Mouse (Mus musculus) kidney, postnatal 14 days (tissue): Measurements from ENCODE around the gene Tada2a.

Experiments used
- DNase-seq: peaks from one replicate; pipeline ENCODE4 v3.0.0; 2022; ENCODE audit warnings: mixed read lengths

The Tada2a gene

DNA sequence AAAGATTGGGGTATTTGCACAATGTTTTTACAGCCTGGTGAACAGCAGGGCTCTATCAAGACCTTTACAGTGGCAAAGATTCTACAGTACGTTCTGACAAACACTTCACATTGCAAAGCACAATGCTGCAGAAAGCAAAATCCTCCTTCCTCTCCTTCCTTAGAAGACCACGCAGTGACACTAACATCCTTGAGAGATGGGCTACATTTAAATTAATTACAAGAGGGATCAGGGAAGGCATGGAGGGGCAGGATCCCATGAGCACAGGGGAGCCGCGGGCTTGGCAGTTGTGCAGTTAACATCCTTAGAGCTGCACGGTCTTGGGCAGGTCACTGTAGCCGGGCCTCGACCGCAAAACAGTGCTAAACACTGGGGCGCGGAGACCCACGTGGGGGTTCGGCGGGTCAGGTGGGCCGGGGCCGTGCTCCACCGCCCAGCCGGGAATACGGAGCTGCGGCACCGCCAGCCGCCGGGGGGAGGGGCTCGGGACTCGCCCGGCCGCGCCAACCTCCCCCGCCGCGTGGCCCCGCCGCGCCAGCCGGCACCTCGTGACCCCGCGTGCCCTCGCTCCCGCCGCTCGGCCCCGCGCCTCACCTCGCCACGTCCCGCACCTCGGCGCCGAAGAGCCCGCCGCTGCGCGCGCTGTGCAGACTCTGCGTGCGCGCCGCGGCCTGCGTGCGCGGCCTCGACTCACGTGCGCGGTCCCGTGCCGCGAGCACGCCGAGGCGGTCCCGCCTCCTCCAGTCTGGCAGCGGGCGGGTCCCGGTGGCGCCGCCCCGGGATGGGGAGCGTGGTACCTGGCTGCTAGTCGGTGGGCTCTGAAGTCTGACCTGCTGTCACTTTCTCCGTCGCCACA, at the start of gene Tada2a, which contains the start of gene Acaca:
TSS of gene Tada2a (minus strand) at position 658 of the 856 bp plus-strand sequence.
TSS of gene Acaca (plus strand) at position 730 of the 856 bp plus-strand sequence.
- peak; percentile 86 for DNase-seq

DNA sequence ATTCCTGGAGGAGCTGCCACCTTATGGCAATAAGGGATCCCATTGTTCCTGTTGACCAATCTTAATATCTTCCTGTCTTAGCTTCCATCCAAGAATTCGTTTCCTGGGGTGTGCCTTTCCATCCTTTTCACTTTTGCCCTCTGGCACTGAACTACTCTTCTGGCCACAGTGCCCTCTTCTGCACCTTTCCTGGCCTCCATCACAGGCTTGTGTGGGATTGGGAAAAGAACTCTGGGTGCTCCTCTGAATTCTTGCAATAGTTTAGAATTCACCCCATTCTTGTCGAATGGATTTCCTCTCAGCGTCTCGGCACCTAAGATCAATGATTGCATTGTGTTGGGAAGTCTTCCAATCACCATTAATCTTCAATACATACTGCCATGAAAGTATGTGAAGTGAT, 49.2 kb upstream of the Tada2a start:
- no peak for DNase-seq

DNA sequence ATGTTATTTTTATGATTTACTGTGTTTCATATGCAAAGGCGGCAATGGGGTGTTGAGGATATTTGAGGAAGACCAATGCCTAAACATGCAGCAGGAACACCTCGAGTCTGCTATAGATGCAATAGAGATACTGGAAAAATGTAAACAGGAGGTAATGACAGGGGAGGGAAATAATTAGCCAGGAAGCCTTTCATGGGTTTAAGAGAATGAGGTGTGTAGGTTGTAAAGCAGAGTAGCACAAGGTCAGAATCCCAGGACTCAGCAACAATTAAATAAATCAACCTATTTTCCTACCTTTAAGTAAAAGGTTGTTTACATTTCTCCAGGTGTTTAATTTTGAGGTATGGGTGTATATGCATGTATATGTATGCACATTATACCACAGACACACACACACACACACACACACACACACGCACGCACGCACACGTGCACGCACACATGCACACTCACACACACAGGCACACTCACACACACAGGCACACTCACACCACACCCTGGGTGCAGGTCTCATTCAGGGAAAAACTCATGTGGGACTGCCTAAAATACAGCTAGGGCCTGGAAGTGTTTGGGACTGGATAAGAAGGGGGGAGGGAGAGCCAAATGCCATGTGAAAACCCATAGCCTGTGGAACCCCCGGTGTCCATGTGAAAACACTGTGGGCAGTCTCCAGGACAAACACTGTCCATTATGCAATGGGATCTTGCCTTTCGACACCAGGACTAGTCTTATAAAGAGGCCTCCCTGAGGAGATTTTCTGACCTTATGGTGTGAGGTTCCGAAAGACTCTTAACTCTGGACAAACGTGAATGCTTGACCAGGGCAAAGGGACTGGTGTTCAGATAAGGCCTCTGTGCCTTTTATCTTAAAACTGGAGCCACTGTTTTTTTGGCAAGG, 43.4 kb upstream of the Tada2a start:
- DNase-seq = no peak

DNA sequence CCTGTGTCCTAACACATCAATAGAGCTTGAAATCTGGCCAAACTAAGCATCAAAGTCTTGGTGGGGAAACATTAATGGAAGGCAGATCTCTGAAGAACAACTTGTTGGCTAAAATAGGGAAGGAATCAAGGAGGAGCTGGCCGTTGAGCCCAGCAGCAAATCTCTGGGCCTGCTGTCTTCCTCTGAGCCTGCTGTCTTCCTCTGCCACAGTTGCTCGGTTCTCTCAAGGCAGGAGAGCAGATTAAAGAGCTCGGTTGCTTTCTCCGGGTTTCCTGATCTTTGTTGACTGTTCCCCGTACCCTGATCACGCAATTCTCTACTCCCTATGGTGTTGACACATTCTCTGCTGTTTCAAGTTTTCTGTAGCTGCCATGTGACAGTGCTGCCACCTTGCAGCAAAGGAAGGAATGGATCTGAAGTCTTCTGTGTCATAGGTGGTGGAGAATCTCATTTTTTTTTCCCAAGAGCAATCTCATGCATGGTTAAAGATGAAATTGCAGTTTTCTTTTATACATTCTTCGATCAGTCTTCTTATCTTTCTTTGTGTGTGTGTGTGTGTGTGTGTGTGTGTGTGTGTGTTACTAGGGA, 39.4 kb upstream of the Tada2a start:
- DNase-seq = peak; percentile 59

- DNase-seq = no peak
These were observed 37.7 kb upstream of the Tada2a start, which contains the start of gene Gm11437 for GRCm38 (mm10) chr11:84167046-84167526. Gene Gm11437 (minus strand): TSS chr11:84167476.

DNA sequence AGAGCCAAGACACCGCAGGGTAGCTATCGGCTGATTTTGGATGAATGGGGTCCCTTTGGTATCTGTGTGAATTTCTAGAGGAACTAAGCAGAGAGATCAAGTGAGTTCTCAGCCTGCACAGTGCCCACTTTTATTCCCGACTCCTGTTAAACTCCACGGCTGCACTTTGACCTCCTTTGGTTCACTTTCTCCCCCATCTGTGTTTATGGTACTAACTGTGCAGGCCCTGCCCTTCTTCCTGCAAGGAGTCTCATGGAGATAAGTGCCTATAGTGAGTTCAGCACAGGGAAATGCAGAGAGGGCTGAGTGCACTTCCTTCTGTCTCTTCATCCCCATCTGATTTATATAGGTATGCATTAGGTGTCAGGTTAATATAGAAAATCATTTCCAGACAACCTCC, 35.2 kb upstream of the Tada2a start:
- no peak for DNase-seq

GRCm38 (mm10) chr11:84164123-84164522, 34.7 kb upstream of the Tada2a start:
- DNase-seq = no peak

DNA sequence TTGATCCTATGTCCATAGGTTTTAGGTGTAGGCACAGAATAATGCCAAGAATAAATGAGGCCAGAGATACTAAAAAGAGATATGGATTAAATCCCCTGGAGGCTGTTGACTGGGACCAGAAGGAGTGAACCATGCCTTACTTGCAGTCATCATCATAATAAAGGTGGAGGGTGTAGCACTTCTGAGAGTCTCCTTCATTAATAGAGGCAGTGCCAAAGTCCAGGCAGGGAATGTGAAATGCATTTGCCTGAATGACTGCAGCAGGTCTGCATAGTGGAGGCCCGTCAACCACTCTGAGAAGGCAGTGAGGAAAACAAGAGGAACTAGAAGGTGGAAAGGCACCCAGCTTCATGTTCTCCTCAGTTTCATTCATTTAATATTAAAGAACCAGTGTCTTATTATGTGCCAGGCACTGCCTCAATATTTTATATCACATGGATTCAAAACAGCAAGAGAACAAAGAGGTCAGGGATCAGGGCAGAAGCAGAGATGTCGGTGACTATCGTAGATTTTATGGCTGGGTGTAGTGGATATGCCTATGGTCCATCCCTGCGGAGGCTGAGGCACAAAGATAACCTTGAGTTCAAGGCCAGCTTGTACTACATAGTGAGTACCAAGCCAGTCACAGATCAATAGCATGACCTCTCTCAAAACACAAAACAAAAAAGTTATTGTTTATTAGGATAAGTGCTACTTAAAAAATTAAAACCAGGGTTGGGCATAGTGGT, 27.3 kb upstream of the Tada2a start:
- no peak for DNase-seq

DNA sequence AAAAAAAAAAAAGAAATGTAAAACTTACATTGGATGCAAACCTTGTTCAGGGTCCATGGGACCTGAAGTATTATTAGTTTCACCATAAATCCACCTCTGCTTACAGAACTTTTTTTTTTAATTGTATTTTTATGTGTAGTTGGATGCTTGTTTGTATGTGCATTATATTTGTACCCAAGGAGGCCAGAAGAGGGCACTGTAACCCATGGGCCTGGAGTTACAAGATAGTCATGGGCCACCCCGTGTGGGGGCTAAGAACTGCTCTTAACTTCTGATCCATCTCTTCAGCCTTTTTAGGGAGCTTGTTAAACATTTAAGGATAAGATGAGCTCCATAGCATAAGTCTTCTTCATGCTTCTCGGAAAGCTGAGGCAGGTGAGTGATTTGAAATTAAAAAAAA, 21.5 kb upstream of the Tada2a start:
- DNase-seq = no peak

GRCm38 (mm10) chr11:84146081-84146480, 16.7 kb upstream of the Tada2a start:
- peak; percentile 5 for DNase-seq

DNA sequence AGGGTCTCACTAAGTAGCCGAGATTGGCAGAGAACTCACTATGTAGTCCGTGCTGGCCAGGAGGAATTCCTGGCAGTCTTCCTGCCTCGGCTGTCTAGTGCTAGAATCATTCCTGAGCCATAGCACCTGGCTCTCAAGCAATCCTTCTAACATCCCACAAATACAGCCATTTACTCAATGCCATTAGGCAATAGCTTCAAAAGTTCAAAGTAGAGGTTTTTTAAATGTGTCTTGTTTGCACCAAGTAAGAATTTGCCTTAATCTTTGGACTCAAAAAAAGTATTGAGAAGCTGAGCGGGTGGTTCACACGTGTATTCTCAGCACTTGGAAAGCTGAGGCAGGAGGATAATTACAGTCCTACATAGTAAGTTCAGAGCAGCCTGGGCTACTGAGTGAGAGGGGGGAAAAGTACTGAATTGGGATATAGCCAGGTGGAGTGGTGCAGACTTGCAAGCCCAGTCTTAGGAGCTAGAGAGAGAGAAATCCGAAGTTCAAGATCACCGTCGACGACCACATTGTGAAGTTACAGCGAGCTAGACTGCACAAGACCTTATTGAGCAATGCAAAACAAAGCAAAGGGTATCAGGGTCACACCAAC, 15.9 kb upstream of the Tada2a start:
- no peak for DNase-seq

DNA sequence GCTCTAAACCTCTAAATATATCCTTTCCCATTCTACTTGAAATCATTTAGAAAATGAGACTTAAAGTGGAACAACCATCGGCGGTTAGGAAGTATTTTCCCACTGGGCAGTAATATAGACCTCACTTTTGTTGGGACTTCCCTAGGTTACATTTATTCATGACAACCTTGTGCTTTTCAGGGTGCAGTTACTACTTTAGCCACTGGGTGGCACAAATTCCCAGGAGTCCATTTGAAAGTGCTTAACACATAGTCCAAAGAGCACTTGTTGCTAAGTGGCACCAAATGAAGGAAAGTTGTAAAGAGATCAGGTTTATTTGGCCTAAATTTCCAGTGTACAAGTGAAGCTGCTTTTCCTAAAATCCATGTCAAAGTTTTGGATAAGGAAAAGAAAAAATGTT, 12.4 kb upstream of the Tada2a start:
- peak; percentile 75 for DNase-seq

DNA sequence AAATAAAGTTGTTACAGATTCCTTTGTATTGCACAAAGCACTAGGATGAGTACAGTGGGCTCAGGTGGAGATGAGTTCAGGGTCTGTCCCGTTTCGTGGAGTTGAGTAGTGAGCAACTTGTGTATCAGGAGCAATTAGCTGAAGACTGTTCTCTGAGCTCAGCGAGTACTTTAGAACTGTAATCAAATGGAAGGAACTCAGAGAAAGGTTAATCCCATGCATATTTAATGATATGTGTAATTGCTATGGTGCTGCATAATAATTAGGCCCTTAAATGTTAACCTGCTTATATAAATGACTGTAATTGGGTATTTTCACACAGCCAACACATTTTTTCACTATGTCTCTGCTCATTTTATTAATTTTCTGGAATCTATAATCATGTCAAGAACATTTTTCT, 7.1 kb upstream of the Tada2a start:
- no peak for DNase-seq

- no peak for DNase-seq
These were observed 5.0 kb upstream of the Tada2a start for GRCm38 (mm10) chr11:84134331-84134860.

DNA sequence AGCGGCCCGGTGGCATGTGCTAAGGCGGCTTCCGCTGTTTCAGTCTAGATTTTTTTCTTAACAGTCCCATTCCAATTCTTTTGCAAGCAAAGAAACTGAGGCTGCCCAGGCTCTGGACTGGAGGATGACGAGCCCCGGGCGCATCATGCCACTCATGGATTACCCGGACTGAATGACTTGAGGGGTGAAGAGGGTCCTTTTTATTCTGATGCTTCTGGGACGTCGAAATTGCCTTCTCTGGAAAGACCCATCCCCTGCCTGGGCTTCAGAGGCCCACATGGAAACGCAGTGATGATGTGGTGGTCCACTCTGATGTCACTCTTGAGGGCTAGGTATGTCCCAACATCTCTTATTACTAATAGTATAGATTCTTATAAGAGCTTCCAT, 392 bp upstream of the Tada2a start:
- DNase-seq = no peak

GRCm38 (mm10) chr11:84127977-84128376, 1.4 kb downstream of the Tada2a start:
- no peak for DNase-seq

GRCm38 (mm10) chr11:84121051-84121956, 8.1 kb downstream of the Tada2a start:
- DNase-seq = no peak

DNA sequence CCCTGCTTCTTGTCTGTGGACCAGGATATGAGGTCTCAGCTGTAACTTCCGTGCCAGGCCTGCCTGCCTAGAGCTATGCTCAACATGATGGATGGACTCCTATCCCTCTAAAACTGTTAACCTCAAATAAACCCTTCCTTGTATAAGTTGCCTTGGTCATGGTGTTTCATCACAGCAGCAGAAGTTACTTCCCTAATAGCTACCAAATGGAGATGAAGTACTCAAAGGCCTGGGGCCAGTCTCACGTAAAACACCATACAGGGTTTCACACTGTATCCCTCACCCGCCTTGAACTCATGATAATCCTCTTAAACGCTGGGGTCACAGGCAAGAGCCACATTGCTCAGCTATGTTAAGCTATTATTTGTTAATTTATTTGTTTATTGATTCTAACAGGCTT, 12.0 kb downstream of the Tada2a start:
- DNase-seq = no peak

DNA sequence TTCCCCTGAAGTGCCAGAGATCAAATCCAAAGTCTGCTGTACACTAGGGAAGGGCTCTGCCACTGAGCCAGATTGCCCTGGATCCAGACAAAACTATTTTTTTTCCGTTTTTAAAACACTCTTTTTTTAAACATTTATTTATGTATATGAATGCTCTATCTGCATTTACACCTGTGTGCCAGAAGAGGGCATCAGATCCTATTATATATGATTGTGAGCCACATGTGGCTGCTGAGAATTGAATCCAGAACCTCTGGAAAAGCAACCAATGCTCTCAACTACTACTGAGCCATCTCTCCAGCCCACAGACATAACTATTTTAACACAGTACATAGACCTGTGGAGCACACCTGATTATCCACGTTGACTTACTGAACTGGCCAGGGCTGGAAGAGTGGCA, 13.2 kb downstream of the Tada2a start:
- DNase-seq = no peak

DNA sequence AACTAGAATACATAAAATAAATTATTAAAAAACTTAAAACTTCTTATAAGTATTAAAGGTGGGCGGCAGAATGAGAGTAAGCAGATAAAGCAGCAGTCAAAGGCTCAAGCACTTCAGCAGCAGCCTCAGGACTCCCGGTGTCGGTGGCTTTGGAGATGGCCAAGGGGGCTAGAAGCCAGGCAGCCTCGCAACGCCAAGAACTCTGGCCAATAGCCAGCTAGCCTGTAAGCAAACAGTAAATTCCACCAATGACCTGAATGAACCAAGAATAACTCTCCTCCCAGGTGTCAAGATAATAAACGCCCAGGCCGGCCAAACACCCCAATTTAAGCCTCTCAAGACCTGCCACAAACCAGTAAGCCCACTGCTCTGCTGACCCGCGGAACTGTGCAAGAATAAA, 13.8 kb downstream of the Tada2a start:
- DNase-seq = no peak

DNA sequence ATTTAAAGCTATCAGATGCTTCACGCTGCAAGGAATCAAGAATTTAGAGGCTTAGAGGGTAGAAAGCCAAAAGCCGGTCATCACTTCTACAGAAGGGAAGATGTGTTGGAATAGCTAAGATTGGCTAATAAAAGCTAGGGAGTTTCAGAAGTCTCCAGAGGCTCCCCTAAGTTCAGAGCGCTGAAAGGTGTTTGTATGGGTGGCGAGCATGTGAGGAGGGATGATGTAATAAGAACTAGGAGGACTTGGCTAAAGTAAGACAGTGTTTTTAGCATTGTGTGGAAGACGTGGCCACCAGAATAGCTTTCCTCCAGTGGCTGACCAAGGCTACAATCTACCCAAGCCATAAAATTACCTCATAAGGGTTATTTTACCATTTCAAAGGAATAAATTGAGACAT, 15.8 kb downstream of the Tada2a start:
- no peak for DNase-seq
